In the genomic region with DNA sequence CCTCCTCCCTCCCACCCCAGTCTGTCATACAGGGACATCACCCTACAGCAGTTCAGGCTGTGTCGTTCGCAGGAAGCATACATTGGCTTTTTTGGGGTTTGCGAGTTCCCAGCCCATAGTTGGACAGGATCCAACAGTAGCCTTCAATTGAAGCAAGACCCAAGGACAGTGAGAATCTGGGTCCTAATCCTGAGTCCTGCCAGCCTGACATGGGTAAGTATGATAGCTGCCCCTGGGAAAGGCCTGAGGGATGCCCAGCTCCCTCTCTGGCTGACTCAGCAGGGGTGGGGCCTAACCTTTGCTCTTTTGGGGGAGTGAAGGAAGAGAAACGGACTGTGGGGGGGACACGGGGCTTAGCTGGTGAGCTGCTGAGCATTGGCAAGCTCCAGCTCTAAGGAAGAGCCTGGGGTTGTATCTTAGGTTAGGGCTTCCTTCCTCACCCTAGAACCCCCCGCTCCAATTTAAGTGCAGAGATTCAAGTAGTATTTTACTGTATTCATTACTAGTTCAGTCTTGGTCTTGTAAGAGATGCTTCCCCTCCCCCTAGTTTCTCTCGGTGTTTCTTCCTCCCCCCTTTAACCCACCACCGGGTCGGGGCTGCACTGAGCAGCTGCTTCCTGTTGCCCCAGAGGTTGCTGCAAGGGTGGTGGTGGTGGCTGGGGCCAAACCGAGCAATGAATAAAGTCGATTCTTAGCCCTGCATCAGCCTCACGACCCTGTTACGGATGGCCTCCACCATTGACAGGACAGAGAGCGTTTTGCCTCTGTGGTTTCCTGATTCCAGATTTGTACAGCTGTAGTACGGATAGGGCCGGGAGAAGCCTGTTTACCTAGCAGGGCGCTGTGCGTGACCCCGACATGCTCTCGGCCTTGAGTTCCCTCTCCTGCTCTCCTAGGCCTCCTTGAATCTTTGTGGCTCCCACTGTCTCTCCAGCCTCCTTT, we compare ENCODE assay signal across 7 mouse cellular contexts. TPM values are rescaled to one million over a fixed set of nuclear protein-coding genes. Genes with fewer than 3 reads are reported as not detected.
DNase-seq lines count a peak whose midpoint lies in the region; ATAC-seq and TF ChIP-seq lines count a peak whose summit lies in the region.

Gene Baz2a, plus strand, starts transcription at position 14 of the 942 bp plus-strand sequence.

- peak; percentile 93 for DNase-seq in MEL (ENCODE audit: low read depth, low spot score)
- DNase-seq in forebrain, embryonic 14.5 days (ENCODE audit: low spot score) = peak; percentile 36
- DNase-seq in layer of hippocampus, adult 9-11 months = peak; percentile 44
- peak; percentile 64 for DNase-seq in lung, postnatal 14 days
- DNase-seq in retina, postnatal 1 day = peak; percentile 55

- peak within 1 kb of the TSS; percentile 91 for H3K4me2 ChIP-seq in forebrain, embryonic 14.5 days (ENCODE audit: low read length)

- peaks cover 7% of the 10 kb centered on the region for H3K79me2 ChIP-seq in MEL (ENCODE audit: control insufficient read depth, insufficient read depth, low read length, poor library complexity)

- peaks cover 19 to 24% of the 10 kb centered on the region in 2 experiments for H3K4me1 ChIP-seq in MEL (ENCODE audit: control insufficient read depth in 1 of 2, insufficient read depth in 2 of 2, low read length in 2 of 2)
- H3K4me1 ChIP-seq in brown adipose tissue, adult 24 weeks (ENCODE audit: control insufficient read depth, insufficient read depth, insufficient read length, low read length) = peaks cover 8% of the 10 kb centered on the region
- peaks cover 28% of the 10 kb centered on the region for H3K4me1 ChIP-seq in forebrain, embryonic 14.5 days (ENCODE audit: control insufficient read depth, insufficient read depth, low read length)

- TF ChIP-seq POLR2A in MEL (IDR thresholded peaks at IDR 0.05; ENCODE audit: control insufficient read depth in 1 of 2, insufficient read depth in 1 of 2, low read depth in 1 of 2, low read length in 2 of 2, poor library complexity in 1 of 2) = 0 out of 4 replicates have a peak, but pooled peaks of 1 of the 2 experiments have one; percentile 34

- no peaks in the 10 kb centered on the region for H3K9me3 ChIP-seq in MEL (replicated peaks; ENCODE audit: insufficient read depth, low read length)
- no peaks in the 10 kb centered on the region for H3K9me3 ChIP-seq in forebrain, embryonic 14.5 days (replicated peaks; ENCODE audit: control insufficient read depth, low read length)

- H3K27me3 ChIP-seq in MEL (ENCODE audit: control insufficient read depth in 1 of 2, insufficient read depth in 2 of 2, low read length in 2 of 2) = no peaks in the 10 kb centered on the region
- no peaks in the 10 kb centered on the region for H3K27me3 ChIP-seq in forebrain, embryonic 14.5 days (replicated peaks; ENCODE audit: control insufficient read depth, insufficient read depth, low read length)

- 2% methylated on average over 20 of the region's 20 CpGs for WGBS in forebrain, embryonic 14.5 days

- no peak; a peak in 1 of 4 replicates for TF ChIP-seq EP300 in MEL (IDR thresholded peaks at IDR 0.05; ENCODE audit: low read depth in 1 of 2, low read length in 2 of 2)

- H3K4me3 ChIP-seq in MEL (ENCODE audit: control insufficient read depth in 1 of 2, insufficient read depth in 1 of 2, low read depth in 2 of 2, low read length in 2 of 2) = peak within 1 kb of the TSS; percentile 71 to 75
- peak within 1 kb of the TSS; percentile 93 for H3K4me3 ChIP-seq in brown adipose tissue, adult 24 weeks (ENCODE audit: insufficient read depth, low read depth, low read length)
- H3K4me3 ChIP-seq in forebrain, embryonic 14.5 days (ENCODE audit: low read depth, low read length) = peak within 1 kb of the TSS; percentile 84

- H3K27ac ChIP-seq in MEL (ENCODE audit: control insufficient read depth, low read depth, low read length) = peak within 1 kb of the TSS; percentile 94
- peak within 1 kb of the TSS; percentile 96 for H3K27ac ChIP-seq in brown adipose tissue, adult 24 weeks (replicated peaks; ENCODE audit: low read depth, low read length)
- H3K27ac ChIP-seq in forebrain, embryonic 14.5 days (ENCODE audit: low read depth, low read length) = peak within 1 kb of the TSS; percentile 90

- ATAC-seq in forebrain, embryonic 14.5 days = no peak
- ATAC-seq in hematopoietic stem cell, adult 5-6 weeks (replicated peaks in 1 of 2; ENCODE audit: insufficient read depth in 1 of 2, low FRiP score in 2 of 2, low TSS enrichment in 1 of 2, low read depth in 1 of 2, poor library complexity in 2 of 2, severe bottlenecking in 2 of 2) = peak; percentile 7 to 34; a peak in 3 of 4 replicates

- TF ChIP-seq RAD21 in MEL (IDR thresholded peaks at IDR 0.05; ENCODE audit: low read depth, low read length) = no peak

- peak within 1 kb of the TSS; percentile 79 for H3K9ac ChIP-seq in MEL (ENCODE audit: control insufficient read depth, low read depth, low read length, poor library complexity, severe bottlenecking)
- H3K9ac ChIP-seq in forebrain, embryonic 14.5 days (ENCODE audit: low read length) = peak within 1 kb of the TSS; percentile 79

- no peak for TF ChIP-seq CTCF in MEL (IDR thresholded peaks at IDR 0.05 in 2 of 3, conservative IDR thresholded peaks at IDR 0.05 in 1 of 3; ENCODE audit: control insufficient read depth in 1 of 3, insufficient read depth in 1 of 3, low read depth in 2 of 3, low read length in 3 of 3, poor library complexity in 1 of 3, severe bottlenecking in 1 of 3)

- peaks cover 23 to 46% of the 10 kb centered on the region in 2 experiments for H3K36me3 ChIP-seq in MEL (ENCODE audit: control insufficient read depth in 1 of 2, insufficient read depth in 2 of 2, low read length in 2 of 2)
- peaks cover 40% of the 10 kb centered on the region for H3K36me3 ChIP-seq in forebrain, embryonic 14.5 days (ENCODE audit: control insufficient read depth, insufficient read depth, low read length)

TF ChIP-seq in MEL, 35 proteins besides CTCF, POLR2A, EP300 and RAD21:
- 0 out of 2 replicates have a peak, but pooled peaks have one; percentile 63 for TF ChIP-seq MAFK (IDR thresholded peaks at IDR 0.05; ENCODE audit: borderline replicate concordance, low read depth, low read length)
- TF ChIP-seq TBP (IDR thresholded peaks at IDR 0.05; ENCODE audit: low read depth, low read length) = 0 out of 2 replicates have a peak, but pooled peaks have one; percentile 16
- TF ChIP-seq UBTF (IDR thresholded peaks at IDR 0.05; ENCODE audit: borderline replicate concordance, insufficient read depth, low read depth, low read length) = no peak
- TF ChIP-seq ETS1 (IDR thresholded peaks at IDR 0.05; ENCODE audit: low read depth, low read length) = peak; percentile 22; the same call in 1 of the 2 replicates

RNA-seq across cellular contexts. Expression of gene Baz2a, which starts in this region (rescaled TPM):
- total RNA-seq in MEL (2012; rRNA removed) = 5.5 and 8.2 TPM in 2 replicates
- 10 to 100 TPM; 33.8 to 46.0 TPM for polyA plus RNA-seq in MEL (2012; ENCODE audit: insufficient read depth in 1 of 2, insufficient read length in 2 of 2, low read depth in 1 of 2, low replicate concordance in 2 of 2, missing spikeins in 1 of 2)
- polyA plus RNA-seq in brown adipose tissue, adult 24 weeks (2012; ENCODE audit: insufficient read depth, insufficient read length, missing spikeins) = 15.1 and 16.0 TPM in 2 replicates
- polyA plus RNA-seq in forebrain, embryonic 14.5 days (2014; fragmentation: Nextera tagmentation; extraction: Ambion mirVana) = 13.6 and 16.7 TPM in 2 replicates
- total RNA-seq in hematopoietic stem cell, adult 5-6 weeks (2017) = 17.8 and 23.1 TPM in 2 replicates

Comparison
In these comparisons a context has a peak if more than half of its experiments do, and no peak if none do; other contexts are left out.
1. DNase-seq: peak in every context shown above with its lines; median percentile 93 in MEL; 64 in lung, postnatal 14 days; 55 in retina, postnatal 1 day; 44 in layer of hippocampus, adult 9-11 months; 36 in forebrain, embryonic 14.5 days.